Mouse (Mus musculus) intestine, embryonic 16.5 days (tissue): ENCODE measurements around the gene Serpini1. TPM values are rescaled to one million over a fixed set of nuclear protein-coding genes. Genes with fewer than 3 reads are reported as not detected.
A peak's percentile ranks its signal among the peaks of the same experiment; 100 is the strongest.

Source experiments
- ATAC-seq: fragments of 200-750 bp; cut with Nextera tagmentation; 2 replicates; pipeline ENCODE4 v1.8.0; 2017; ENCODE audit warnings: moderate TSS enrichment, moderate library complexity
- H3K27ac ChIP-seq: fragments of 300-500 bp; sonication (generic); 2 replicates; pipeline ENCODE4 v1.5.1; 2014; ENCODE audit warnings: mild to moderate bottlenecking, low read length
- H3K27me3 ChIP-seq: fragments of 300-500 bp; sonication (generic); replicated peaks from 2 replicates; pipeline ENCODE4 v1.6.1; 2014; ENCODE audit warnings: low read length, control low read depth, mixed read lengths; ENCODE audit not compliant: control insufficient read depth, insufficient read depth
- H3K36me3 ChIP-seq: fragments of 300-500 bp; sonication (generic); 2 replicates; pipeline ENCODE4 v1.6.1; 2014; ENCODE audit warnings: low read length, control low read depth; ENCODE audit not compliant: control insufficient read depth, insufficient read depth
- H3K4me1 ChIP-seq: fragments of 300-500 bp; sonication (generic); 2 replicates; pipeline ENCODE4 v1.6.1; 2014; ENCODE audit warnings: low read length, control low read depth, mixed read lengths; ENCODE audit not compliant: control insufficient read depth, insufficient read depth
- H3K4me2 ChIP-seq: fragments of 300-500 bp; sonication (generic); 2 replicates; pipeline ENCODE4 v1.6.1; 2014; ENCODE audit warnings: low read depth, low read length, control low read depth
- H3K4me3 ChIP-seq: fragments of 300-500 bp; sonication (generic); 2 replicates; pipeline ENCODE4 v1.5.1; 2014; ENCODE audit warnings: mild to moderate bottlenecking, low read length
- H3K9ac ChIP-seq: fragments of 300-500 bp; sonication (generic); 2 replicates; pipeline ENCODE4 v1.6.1; 2014; ENCODE audit warnings: low read depth, low read length
- H3K9me3 ChIP-seq: fragments of 300-500 bp; sonication (generic); 2 replicates; pipeline ENCODE4 v1.6.1; 2016; ENCODE audit warnings: low read length, control low read depth; ENCODE audit not compliant: control insufficient read depth
- WGBS: fragments of 180-500 bp; shearing (Covaris S2); extraction: QIAGEN DNeasy Blood & Tissue Kit; methylation state at CpG from one replicate; pipeline ENCODE4 v1.1.7; 2014; 5-methylcytosine and 5-hydroxymethylcytosine counted together
- polyA plus RNA-seq: library from polyadenylated mRNA; unstranded; fragments of >200 nt; fragmentation: Nextera tagmentation; extraction: Ambion mirVana; gene quantifications from 2 replicates; pipeline ENCODE4 v1.2.1, GENCODE M21; 2015

Gene Serpini1
- 23.6 and 25.7 TPM in 2 replicates for polyA plus RNA-seq

DNA sequence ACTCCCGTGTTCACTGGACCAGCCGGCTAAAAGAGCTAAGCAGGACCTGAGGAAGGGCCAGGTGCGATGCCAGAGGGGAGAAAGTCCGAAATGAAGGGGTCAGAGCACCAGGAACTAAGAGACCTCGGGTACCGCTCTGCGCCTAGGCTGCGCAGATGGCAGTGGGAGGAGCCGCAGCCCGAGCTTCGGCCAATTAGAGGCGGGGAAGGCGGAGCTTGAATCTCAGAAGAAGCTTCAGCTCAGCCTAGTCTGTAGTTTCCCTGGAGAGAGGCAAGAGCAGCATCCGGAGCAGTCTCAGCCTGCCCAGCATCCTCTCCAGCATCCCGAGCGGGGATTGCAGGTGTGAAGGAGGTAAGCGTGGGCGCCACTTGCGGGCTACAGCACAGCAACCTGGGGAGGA lies at the start of gene Serpini1:
TSS of gene Serpini1 (plus strand) at position 256 of the 400 bp plus-strand sequence.
- no peaks in the 10 kb centered on the region for H3K36me3 ChIP-seq
- no peaks in the 10 kb centered on the region for H3K9me3 ChIP-seq
- under 1% methylated on average over 19 of the region's 19 CpGs for WGBS
- H3K4me3 ChIP-seq: peak within 1 kb of the TSS; percentile 98
- peaks cover 3% of the 10 kb centered on the region for H3K4me1 ChIP-seq
- H3K27me3 ChIP-seq: no peaks in the 10 kb centered on the region
- H3K27ac ChIP-seq: peak within 1 kb of the TSS; percentile 84
- peak within 1 kb of the TSS; percentile 61 for H3K4me2 ChIP-seq
- ATAC-seq: peak; percentile 95
- peak within 1 kb of the TSS; percentile 92 for H3K9ac ChIP-seq

DNA sequence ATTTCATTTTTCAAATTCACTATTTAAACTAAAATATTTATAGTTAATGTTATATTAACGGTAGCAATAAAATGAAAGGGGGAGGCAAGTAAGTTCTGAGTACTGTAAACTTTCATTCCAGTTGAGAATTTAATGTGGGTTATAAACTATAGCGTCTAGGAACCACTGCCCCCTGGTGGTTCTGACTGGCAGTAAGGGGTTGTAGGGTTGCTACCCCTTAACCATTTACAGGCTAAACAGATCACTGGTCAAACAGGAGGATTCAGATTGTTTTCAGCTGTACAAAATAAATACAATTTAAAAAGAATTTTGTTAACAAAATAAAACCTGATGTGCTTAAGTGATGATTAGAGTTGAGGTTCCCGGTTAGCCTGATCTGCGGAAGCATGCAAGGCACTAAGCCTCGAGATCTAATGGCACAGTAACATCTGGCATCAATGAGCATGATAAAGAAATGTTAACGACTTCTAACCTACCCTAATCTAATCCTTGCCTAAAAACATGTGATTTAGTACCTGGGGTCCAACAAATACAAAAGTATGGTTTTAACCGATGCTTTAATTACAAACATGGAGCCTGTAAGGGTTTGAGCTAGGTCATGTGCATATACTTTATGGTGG lies 39.6 kb upstream of the Serpini1 start:
- no peaks in the 10 kb centered on the region for H3K27me3 ChIP-seq
- 80% methylated on average over 7 of the region's 7 CpGs for WGBS
- H3K4me3 ChIP-seq: no peak overlapping the region
- H3K27ac ChIP-seq: no peak overlapping the region
- 0 out of 2 replicates have a peak, but pooled peaks have one; percentile 44 for ATAC-seq
- no peak overlapping the region for H3K9ac ChIP-seq
- peaks cover 6% of the 10 kb centered on the region; the same call in 1 of the 2 replicates for H3K36me3 ChIP-seq
- H3K4me1 ChIP-seq: no peaks in the 10 kb centered on the region
- no peaks in the 10 kb centered on the region for H3K9me3 ChIP-seq
- no peak overlapping the region for H3K4me2 ChIP-seq

DNA sequence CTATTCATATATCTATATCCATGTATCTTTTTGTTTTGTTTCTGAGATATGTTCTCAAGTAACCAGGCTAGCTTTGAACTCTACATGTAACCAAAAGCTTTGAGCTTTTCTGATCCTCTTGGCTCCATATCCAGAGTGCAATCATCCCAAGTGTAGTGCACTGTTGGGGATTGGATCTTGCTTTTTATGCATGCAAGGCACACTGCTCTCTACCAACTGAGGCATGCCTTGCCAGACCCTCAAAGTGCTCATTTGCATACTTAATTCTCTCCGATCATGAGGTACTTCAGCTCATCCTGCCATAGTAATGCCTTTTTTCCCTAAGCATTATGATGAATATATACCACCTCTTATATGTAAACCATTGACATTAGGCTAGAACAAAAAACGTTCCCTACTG lies 36.0 kb upstream of the Serpini1 start:
- Histone ChIP-seq H3K36me3 (peaks cover 7% of the 10 kb centered on the region; the same call in 1 of the 2 replicates), H3K4me3 (no peak overlapping the region), H3K9ac (no peak overlapping the region), H3K27me3 (no peaks in the 10 kb centered on the region), H3K4me1 (no peaks in the 10 kb centered on the region), H3K9me3 (no peaks in the 10 kb centered on the region), H3K4me2 (no peak overlapping the region), H3K27ac (no peak overlapping the region)
- 73% methylated on average over 2 of the region's 2 CpGs for WGBS
- ATAC-seq: no peak

DNA sequence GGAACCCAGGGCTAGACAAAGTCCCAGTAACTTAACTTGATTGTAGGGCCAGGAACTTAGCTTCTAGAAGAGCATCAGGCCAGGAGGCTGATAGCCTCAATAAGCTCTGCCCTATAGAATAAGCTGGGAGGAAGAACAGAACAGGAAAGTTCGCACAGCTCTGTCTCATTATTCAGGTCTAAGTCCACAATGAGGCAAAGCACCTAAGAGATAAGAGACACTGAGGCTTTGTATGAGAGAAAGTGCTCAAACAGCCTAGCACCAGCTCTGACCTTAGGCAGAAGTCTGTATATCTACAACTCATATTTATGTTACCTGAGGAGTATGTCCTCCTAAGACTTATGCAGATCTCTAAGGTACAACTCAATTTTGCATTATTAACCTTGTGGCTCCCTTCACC lies 34.8 kb upstream of the Serpini1 start:
- no peaks in the 10 kb centered on the region for H3K9me3 ChIP-seq
- peak; percentile 96 for ATAC-seq
- no peak overlapping the region for H3K9ac ChIP-seq
- no peak overlapping the region for H3K4me3 ChIP-seq
- no peaks in the 10 kb centered on the region for H3K4me1 ChIP-seq
- no peak overlapping the region for H3K27ac ChIP-seq
- H3K27me3 ChIP-seq: no peaks in the 10 kb centered on the region
- WGBS: 60% methylated on average over 1 of the region's 1 CpGs
- peaks cover 11% of the 10 kb centered on the region; the same call in 1 of the 2 replicates for H3K36me3 ChIP-seq
- no peak overlapping the region for H3K4me2 ChIP-seq

DNA sequence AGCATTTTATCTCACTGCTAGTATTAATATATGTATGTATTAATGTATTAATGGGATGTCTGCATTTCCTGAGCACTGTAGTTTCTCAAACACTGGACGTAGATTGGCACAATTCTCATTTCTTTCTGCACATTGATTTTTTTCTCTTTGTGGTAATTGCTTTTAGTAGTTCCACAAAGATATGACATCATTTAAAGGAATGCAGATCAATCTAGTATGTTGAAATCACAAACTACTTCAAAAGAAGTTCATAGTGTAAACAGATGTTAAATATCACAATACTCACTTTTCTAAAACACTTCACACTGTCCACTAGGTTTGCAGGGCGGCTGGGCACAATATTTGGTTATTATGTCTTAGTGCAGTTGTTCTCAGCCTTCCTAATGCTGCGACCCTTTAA lies 26.3 kb upstream of the Serpini1 start:
- 0 out of 2 replicates have a peak, but pooled peaks cover 5% of the 10 kb centered on the region for H3K36me3 ChIP-seq
- H3K27me3 ChIP-seq: no peaks in the 10 kb centered on the region
- H3K4me2 ChIP-seq: no peak overlapping the region
- H3K9ac ChIP-seq: no peak overlapping the region
- H3K4me3 ChIP-seq: no peak overlapping the region
- H3K27ac ChIP-seq: no peak overlapping the region
- H3K4me1 ChIP-seq: no peaks in the 10 kb centered on the region; the same call in none of the 2 replicates
- ATAC-seq: no peak
- WGBS: 85% methylated on average over 3 of the region's 3 CpGs
- no peaks in the 10 kb centered on the region for H3K9me3 ChIP-seq

DNA sequence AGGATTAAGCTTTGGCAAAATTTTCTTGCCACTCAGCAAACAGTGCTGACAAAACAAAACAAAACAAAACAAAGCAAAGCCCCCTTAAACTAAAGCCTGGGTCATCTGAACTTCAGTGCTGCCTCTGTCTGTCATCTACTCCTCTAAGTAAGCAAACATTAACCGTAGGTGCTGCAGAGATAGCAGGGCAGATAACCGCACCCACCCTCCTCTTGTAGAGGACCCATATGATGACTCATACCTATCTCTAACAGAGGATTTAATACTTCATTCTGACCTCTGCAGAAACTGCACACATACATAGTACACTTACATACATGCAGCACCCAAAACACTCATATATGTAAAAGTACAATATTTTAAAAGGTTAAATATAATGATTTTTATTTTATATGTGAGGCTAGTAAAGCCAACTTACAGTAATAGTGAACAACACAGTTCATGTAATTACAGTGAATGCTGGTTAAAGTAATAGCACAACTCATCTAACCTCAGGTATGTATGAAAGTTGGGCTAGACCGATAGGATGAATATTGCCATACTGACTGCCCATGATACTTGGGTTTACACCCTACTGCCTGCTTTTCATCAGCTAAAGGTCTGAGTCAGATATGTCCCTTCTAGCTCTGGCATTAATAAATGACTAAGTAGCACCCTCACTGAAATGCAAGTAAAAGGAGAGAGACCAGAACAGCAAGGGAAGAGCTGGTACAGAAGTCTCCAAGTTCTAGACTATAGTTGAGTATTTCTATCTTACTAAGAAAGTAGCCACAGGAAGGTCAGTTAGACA lies 23.1 kb upstream of the Serpini1 start:
- no peak overlapping the region for H3K4me3 ChIP-seq
- peak; percentile 84 for ATAC-seq
- H3K4me2 ChIP-seq: no peak overlapping the region
- no peak overlapping the region for H3K27ac ChIP-seq
- H3K36me3 ChIP-seq: no peaks in the 10 kb centered on the region
- H3K27me3 ChIP-seq: no peaks in the 10 kb centered on the region
- H3K9me3 ChIP-seq: no peaks in the 10 kb centered on the region
- H3K9ac ChIP-seq: no peak overlapping the region
- WGBS: 70% methylated on average over 3 of the region's 3 CpGs
- no peaks in the 10 kb centered on the region; the same call in none of the 2 replicates for H3K4me1 ChIP-seq

DNA sequence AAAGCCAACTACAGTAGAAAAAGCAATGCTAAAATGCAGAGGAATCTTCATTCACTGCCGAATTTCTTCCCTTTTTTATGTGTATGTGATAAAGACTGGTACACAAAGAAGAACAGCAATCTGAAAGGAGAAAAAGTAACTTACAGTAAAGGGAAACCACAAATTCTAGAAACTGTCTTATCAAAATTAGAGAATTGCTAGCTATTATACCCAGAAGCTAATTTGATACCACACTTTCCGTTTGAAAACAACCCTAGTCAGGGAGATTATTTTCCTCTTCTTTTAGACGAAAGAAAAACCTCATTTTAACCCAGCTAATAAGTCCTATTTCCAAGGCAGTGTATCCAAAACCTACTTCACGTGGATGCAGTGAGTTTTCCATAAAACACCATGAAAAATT lies 16.1 kb upstream of the Serpini1 start:
- Histone ChIP-seq H3K27ac (no peak overlapping the region), H3K9ac (no peak overlapping the region), H3K27me3 (no peaks in the 10 kb centered on the region), H3K4me2 (no peak overlapping the region), H3K4me3 (no peak overlapping the region), H3K36me3 (no peaks in the 10 kb centered on the region), H3K9me3 (no peaks in the 10 kb centered on the region), H3K4me1 (no peaks in the 10 kb centered on the region)
- ATAC-seq: no peak
- WGBS: 92% methylated on average over 4 of the region's 4 CpGs

DNA sequence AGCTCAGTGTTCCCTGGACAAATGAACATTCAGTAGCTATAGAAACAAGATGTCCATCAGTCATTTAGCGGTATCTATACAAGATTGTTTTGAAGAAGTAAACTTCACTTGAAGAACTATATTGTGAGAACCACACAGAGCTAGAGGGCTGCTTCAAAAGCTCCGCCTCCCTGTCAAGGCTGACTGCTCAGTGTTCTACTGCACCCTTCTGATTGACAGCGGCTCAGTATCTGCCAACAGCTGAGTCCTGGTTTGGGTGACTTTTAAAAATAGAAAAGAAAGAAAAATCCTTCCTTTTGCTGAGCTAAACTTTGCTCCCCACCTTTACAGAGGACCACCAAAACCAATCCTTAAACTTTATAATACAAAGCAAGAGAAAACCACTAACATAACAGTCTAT lies 14.5 kb upstream of the Serpini1 start:
- H3K27ac ChIP-seq: no peak overlapping the region
- H3K4me1 ChIP-seq: no peaks in the 10 kb centered on the region
- 0 out of 2 replicates have a peak, but pooled peaks have one; percentile 46 for ATAC-seq
- H3K9ac ChIP-seq: no peak overlapping the region
- WGBS: 87% methylated on average over 3 of the region's 3 CpGs
- H3K9me3 ChIP-seq: no peaks in the 10 kb centered on the region
- no peaks in the 10 kb centered on the region for H3K36me3 ChIP-seq
- no peaks in the 10 kb centered on the region for H3K27me3 ChIP-seq
- H3K4me3 ChIP-seq: no peak overlapping the region
- no peak overlapping the region for H3K4me2 ChIP-seq

DNA sequence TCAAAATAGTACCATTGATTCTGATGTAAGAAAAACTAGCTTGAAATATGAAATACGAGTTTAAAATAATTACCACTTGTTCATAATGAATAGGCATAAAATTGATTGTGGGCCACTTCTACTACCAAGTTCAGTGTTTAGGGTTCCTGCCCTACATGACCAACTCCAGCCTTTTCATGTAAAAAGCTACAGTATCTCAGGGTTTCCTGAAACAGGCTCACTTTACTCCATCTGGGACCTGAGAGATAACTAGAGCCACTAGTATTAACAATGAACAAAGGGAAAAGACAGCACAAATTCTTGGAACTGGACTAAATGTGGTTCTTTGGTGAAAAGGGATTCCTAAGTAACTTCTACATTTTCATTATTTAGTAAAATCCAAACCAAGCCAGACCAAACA lies 13.1 kb upstream of the Serpini1 start:
- no peak for ATAC-seq
- Histone ChIP-seq H3K9me3 (no peaks in the 10 kb centered on the region), H3K4me1 (no peaks in the 10 kb centered on the region), H3K9ac (no peak overlapping the region), H3K4me3 (no peak overlapping the region), H3K27me3 (no peaks in the 10 kb centered on the region), H3K27ac (no peak overlapping the region), H3K36me3 (no peaks in the 10 kb centered on the region), H3K4me2 (no peak overlapping the region)
- 86% methylated on average over 1 of the region's 1 CpGs for whole genome bisulfite sequencing
